Mouse (Mus musculus) right cerebral cortex, postnatal 25 days (tissue): Measurements from ENCODE around the gene Pdcl2.

Source experiments
- DNase-seq: peaks from one replicate; pipeline ENCODE4 v3.0.0; 2022

Gene Pdcl2

DNA sequence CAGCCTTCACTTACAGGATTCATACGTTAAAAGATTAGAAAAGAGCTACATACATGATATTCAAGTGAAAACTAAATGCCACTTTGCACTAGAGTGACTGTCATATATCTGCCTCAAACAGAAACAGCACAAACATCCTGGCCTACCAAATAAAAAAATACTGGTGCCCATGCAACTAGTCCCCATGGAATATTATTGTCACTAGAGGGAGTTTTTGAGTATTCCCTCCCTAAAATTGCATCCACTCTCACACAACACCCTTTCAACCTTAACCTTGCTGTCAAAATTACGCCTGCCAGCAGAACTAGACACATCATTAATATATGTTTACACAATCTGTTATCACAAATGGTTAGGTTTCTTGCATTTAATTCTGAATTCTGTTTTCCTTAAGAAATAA is 28.9 kb downstream of the Pdcl2 start:
- no peak for DNase-seq

DNA sequence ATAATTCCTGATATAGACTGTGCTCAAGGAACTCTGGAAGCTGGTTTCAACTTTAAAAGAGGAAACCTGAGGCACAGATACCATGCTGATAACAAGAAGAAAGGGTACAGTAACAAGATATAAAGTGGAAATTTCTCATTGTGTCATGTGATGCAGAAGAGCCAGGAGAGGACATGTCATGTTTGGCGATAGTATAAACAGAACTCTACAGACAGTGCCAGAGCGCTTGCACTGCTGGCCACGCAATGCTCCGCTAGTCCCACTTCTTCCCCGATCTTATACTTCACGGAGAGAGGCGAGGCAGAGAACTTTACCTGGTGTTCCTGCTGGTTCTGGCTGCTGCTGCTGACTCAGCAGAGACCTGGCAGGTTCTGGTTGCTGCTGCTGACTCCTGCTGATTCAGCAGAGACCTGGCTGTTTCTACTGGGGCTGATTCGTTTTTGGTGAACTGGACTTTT is 41.7 kb downstream of the Pdcl2 start:
- no peak for DNase-seq

GRCm38 (mm10) chr5:76288256-76288655 is 42.7 kb downstream of the Pdcl2 start:
- DNase-seq: no peak

- no peak for DNase-seq
Measured at GRCm38 (mm10) chr5:76287062-76287461, 43.9 kb downstream of the Pdcl2 start.

- DNase-seq: no peak
Measured at GRCm38 (mm10) chr5:76285699-76286098, 45.3 kb downstream of the Pdcl2 start.

DNA sequence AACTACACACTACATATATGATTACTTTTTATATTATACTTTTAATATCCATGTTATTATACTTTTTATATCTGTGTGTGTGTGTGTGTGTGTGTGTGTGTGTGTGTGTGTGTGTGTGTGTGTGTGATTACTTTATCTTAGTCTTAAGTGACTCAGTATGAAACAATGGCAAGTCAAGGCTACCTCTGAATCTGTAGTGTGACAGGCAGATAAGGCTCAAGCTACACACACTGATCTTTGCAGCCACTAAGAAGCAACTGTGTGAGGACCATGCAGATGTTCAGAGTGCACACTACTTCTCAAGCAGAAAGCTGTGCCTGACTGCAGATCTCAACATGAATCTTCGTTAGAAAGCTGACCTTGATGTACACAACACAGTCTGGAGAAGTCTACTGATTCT is 47.1 kb downstream of the Pdcl2 start:
- DNase-seq: no peak

GRCm38 (mm10) chr5:76274977-76275376 is 56.0 kb downstream of the Pdcl2 start:
- DNase-seq: no peak
